24 mouse cellular contexts compared by ENCODE assay signal in genomic region chr8:117958914-117959313, GRCm38 (mm10).
A peak's percentile ranks its signal among the peaks of the same experiment; 100 is the strongest.
DNase-seq lines count a peak whose midpoint lies in the region; ATAC-seq and TF ChIP-seq lines count a peak whose summit lies in the region.
"Had no signal": no experiment of that assay in that cellular context is flagged by ENCODE, and none has a peak within 500 bp of the region (broad histone marks: within the 10 kb centered on the region; RNA-seq: fewer than 3 reads in every experiment).

No protein-coding gene starts in this region.

- H3K27ac ChIP-seq in gastrocnemius, adult 2 months, result no peak overlapping the region
- no peak overlapping the region for H3K27ac ChIP-seq in layer of hippocampus, adult 2 months
- H3K27ac ChIP-seq: embryonic facial prominence, embryonic 10.5 days; hindbrain, embryonic 12.5 days; kidney, embryonic 15.5 days; limb, embryonic 13.5 days; liver, embryonic 12.5 days; neural tube, embryonic 13.5 days had no signal

- no peak for ATAC-seq in Patski
- ATAC-seq in inflammation-experienced regulatory T-cells, adult 6 months, result no peak
- ATAC-seq: CD4-positive, CD25-positive, alpha-beta regulatory T cell, adult 4 months; liver, embryonic 12.5 days had no signal

- in situ Hi-C loops in Patski (cut with MboI; ENCODE audit: low pct_unique_long_range_greater_than_20kb), result no loop called here

- CTCF ChIA-PET in Patski (lab: Charles Lee), result no interaction called here

- H3K27me3 ChIP-seq in Patski, result peaks cover 10% of the 10 kb centered on the region
- H3K27me3 ChIP-seq: hindbrain, embryonic 12.5 days; limb, embryonic 13.5 days; liver, embryonic 12.5 days; neural tube, embryonic 13.5 days had no signal

- peak; percentile 45; the same call in 1 of the 2 replicates for TF ChIP-seq CTCF in gastrocnemius, adult 2 months (IDR thresholded peaks at IDR 0.05)
- TF ChIP-seq CTCF in layer of hippocampus, adult 2 months (conservative IDR thresholded peaks at IDR 0.05), result peak; percentile 57
- TF ChIP-seq CTCF in Patski (IDR thresholded peaks at IDR 0.05), result peak; percentile 58

- intact Hi-C loops in gastrocnemius, adult 2 months (cut with DNase I), result no loop called here

- no peak for DNase-seq in gastrocnemius, adult 2 months
- DNase-seq in gastrocnemius, postnatal 4 days (ENCODE audit: low spot score in 2 of 2), result no peak
- no peak for DNase-seq in layer of hippocampus, adult 2 months (ENCODE audit: low spot score in 2 of 2)
- no peak for DNase-seq in layer of hippocampus, adult 18-20 months (ENCODE audit: low spot score in 2 of 2)
- DNase-seq in A20 (ENCODE audit: low read depth, low spot score), result peak; percentile 18
- DNase-seq in Patski (ENCODE audit: low read depth, low spot score), result no peak
- DNase-seq in adrenal gland, postnatal 4 days (ENCODE audit: low spot score in 2 of 2), result no peak
- DNase-seq: adrenal gland, postnatal 25 days; cerebellum, adult 11 months; cerebellum, adult 9-11 months; heart, postnatal 10 days; lung, adult 18-20 months; retina, postnatal 1 day; right cerebral cortex, postnatal 25 days; thymus, postnatal 14 days had no signal

- no peak overlapping the region for H3K4me3 ChIP-seq in gastrocnemius, adult 2 months
- no peak overlapping the region for H3K4me3 ChIP-seq in layer of hippocampus, adult 2 months
- H3K4me3 ChIP-seq: embryonic facial prominence, embryonic 10.5 days; hindbrain, embryonic 12.5 days; kidney, embryonic 15.5 days; limb, embryonic 13.5 days; liver, embryonic 12.5 days; myocyte; neural tube, embryonic 13.5 days had no signal

- POLR2A ChIA-PET in Patski (lab: Charles Lee), result no interaction called here
